Mouse (Mus musculus): Measurements from ENCODE around the gene Nipbl.
"Not testable (repeated sequence)": the region's sequence is repeated elsewhere in the genome, so short reads cannot be mapped to it uniquely, and the experiment has no call there.

Gene Nipbl

GRCm38 (mm10) chr15:8282155-8282554 is 162.1 kb downstream of the Nipbl start:
- no peak for DNase-seq

DNA sequence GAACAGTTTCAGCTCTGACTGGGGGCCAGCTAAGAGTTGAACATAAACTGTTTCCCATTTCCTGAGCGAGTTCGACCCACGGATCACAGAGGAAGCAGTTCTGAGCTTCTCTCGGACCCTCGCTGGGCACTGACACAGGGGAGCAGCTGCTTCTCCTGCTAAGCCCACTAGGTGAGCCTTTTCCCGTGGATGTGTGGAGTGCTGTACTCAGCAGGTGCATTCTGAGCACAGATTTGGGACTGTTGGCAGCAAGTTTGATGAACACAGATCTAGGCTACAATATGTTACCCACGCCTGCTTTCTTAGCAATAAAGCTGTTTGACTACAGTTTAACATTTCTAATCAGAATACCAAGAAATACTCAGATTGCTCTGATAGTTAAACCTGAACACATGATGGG is 162.6 kb downstream of the Nipbl start:
- DNase-seq, result no peak

GRCm38 (mm10) chr15:8279929-8280610 is 164.2 kb downstream of the Nipbl start:
- no peak for DNase-seq

DNA sequence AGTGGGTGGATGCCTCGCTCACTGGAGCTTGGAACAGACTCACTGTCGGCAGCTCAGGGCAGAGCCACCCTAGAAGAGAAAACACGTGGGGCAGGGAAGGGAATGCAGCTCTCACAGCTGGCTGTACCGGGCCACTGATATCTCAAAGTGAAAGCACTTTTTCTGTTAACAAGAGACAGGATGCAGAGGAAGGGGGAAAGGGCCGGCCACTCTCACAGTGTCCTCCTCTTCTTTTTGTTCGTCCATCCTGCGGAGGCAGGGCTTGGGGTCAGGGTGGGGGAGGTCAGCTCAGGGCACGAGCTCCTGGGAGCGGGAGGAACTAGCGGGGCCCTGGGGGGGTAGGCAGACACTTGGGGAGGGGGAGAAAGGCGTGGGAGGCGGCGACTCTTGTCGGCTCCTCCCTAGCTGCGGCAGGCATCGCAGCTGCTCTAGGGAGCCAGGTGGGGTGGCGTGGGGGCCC is 164.9 kb downstream of the Nipbl start:
- DNase-seq, result peak; percentile 26 to 27

- DNase-seq, result not testable (repeated sequence)
Observed at GRCm38 (mm10) chr15:8277916-8278315, 166.3 kb downstream of the Nipbl start.

- DNase-seq, result no peak
Observed at GRCm38 (mm10) chr15:8271952-8272351, 172.3 kb downstream of the Nipbl start.

DNA sequence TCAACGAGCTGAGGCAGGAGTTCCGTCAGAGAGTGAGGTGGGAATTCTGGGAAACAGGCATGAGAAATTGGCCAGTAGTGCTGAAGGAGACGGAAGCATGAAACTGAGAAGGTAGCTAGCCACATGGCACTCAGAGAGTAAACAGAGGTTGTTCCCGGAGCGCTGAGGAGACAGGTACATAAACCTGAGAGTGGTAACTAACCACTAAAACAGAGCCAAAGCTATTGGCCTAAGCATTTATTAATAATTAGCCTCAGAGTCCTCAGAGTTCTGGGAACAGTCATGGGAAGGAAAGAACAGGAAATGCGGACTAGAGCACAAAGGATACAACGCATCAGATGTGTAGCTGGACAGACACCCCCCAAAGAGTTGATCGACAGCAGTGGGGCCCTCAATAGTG is 176.0 kb downstream of the Nipbl start:
- no peak for DNase-seq

DNA sequence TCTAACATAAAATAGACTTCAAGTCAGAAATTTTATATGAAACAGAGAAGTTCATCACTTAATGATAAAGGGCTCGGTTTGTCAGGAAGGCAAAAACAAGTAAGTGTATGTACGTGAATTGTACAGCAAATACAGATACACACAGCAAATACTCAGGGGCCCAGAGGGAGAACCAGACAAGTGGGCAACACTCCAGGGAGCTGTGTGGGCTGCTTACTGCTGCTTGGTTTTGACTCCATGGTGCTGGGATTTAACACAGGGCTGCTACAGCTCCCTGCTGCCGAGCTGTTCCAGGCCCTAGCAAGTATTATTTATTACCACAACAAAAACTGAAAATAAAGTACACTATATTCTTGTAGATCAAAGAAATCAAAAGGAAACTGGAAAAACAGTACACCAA is 177.1 kb downstream of the Nipbl start:
- DNase-seq, result no peak

- no peak for DNase-seq
Observed at GRCm38 (mm10) chr15:8265946-8266345, 178.3 kb downstream of the Nipbl start.
